Mouse (Mus musculus): ENCODE data around the gene Dclk1. TPM values are rescaled to one million over a fixed set of nuclear protein-coding genes. Genes with fewer than 3 reads are reported as not detected.

Dclk1 gene
- polyA plus RNA-seq, 1 experiment from 2014 or later = 75.0 TPM

GRCm38 (mm10) chr3:55496462-55496941 lies 254.3 kb downstream of the Dclk1 start:
- no peaks in the 10 kb centered on the region for H3K9me3 ChIP-seq (ENCODE audit: control insufficient read depth, low read length)
- no peaks in the 10 kb centered on the region for H3K27me3 ChIP-seq (replicated peaks; ENCODE audit: control insufficient read depth, insufficient read depth, low read length)
- no peak overlapping the region for H3K4me2 ChIP-seq (ENCODE audit: low read depth, low read length)
- H3K9ac ChIP-seq (ENCODE audit: low read depth, low read length) = no peak overlapping the region
- DNase-seq (ENCODE audit: low spot score) (peak; percentile 72), ATAC-seq (ENCODE audit: low read depth) (peak; percentile 60; the same call in 1 of the 2 replicates)
- no peak overlapping the region for H3K4me3 ChIP-seq (ENCODE audit: low read depth, low read length)
- 39% methylated on average over 9 of the region's 9 CpGs for WGBS
- H3K27ac ChIP-seq (replicated peaks; ENCODE audit: low read depth, low read length) = no peak overlapping the region
- H3K4me1 ChIP-seq (ENCODE audit: control insufficient read depth, insufficient read depth, low read length) = peaks cover 30% of the 10 kb centered on the region
- H3K36me3 ChIP-seq (ENCODE audit: control insufficient read depth, insufficient read depth, low read length) = peaks cover 6% of the 10 kb centered on the region

GRCm38 (mm10) chr3:55499298-55499697 lies 257.1 kb downstream of the Dclk1 start:
- Histone ChIP-seq H3K27ac (replicated peaks; ENCODE audit: low read depth, low read length) (no peak overlapping the region), H3K9me3 (ENCODE audit: control insufficient read depth, low read length) (no peaks in the 10 kb centered on the region), H3K9ac (ENCODE audit: low read depth, low read length) (no peak overlapping the region), H3K4me3 (ENCODE audit: low read depth, low read length) (no peak overlapping the region), H3K4me2 (ENCODE audit: low read depth, low read length) (no peak overlapping the region), H3K36me3 (ENCODE audit: control insufficient read depth, insufficient read depth, low read length) (peaks cover 13% of the 10 kb centered on the region; the same call in 1 of the 2 replicates), H3K27me3 (replicated peaks; ENCODE audit: control insufficient read depth, insufficient read depth, low read length) (no peaks in the 10 kb centered on the region), H3K4me1 (ENCODE audit: control insufficient read depth, insufficient read depth, low read length) (peaks cover 30% of the 10 kb centered on the region)
- WGBS = 87% methylated on average over 7 of the region's 7 CpGs
- no peak for ATAC-seq (ENCODE audit: low read depth)
- DNase-seq (ENCODE audit: low spot score) = no peak

GRCm38 (mm10) chr3:55510198-55510597 lies 268.0 kb downstream of the Dclk1 start:
- Histone ChIP-seq H3K36me3 (ENCODE audit: control insufficient read depth, insufficient read depth, low read length) (peaks cover 16% of the 10 kb centered on the region), H3K27me3 (replicated peaks; ENCODE audit: control insufficient read depth, insufficient read depth, low read length) (no peaks in the 10 kb centered on the region), H3K4me3 (ENCODE audit: low read depth, low read length) (no peak overlapping the region), H3K27ac (replicated peaks; ENCODE audit: low read depth, low read length) (no peak overlapping the region), H3K9ac (ENCODE audit: low read depth, low read length) (no peak overlapping the region), H3K4me2 (ENCODE audit: low read depth, low read length) (no peak overlapping the region), H3K9me3 (ENCODE audit: control insufficient read depth, low read length) (no peaks in the 10 kb centered on the region), H3K4me1 (ENCODE audit: control insufficient read depth, insufficient read depth, low read length) (peaks cover 19% of the 10 kb centered on the region)
- no peak for DNase-seq (ENCODE audit: low spot score)
- 79% methylated on average over 7 of the region's 7 CpGs for WGBS
- ATAC-seq (ENCODE audit: low read depth) = no peak

GRCm38 (mm10) chr3:55511658-55512057 lies 269.5 kb downstream of the Dclk1 start:
- no peaks in the 10 kb centered on the region for H3K27me3 ChIP-seq (replicated peaks; ENCODE audit: control insufficient read depth, insufficient read depth, low read length)
- no peaks in the 10 kb centered on the region for H3K9me3 ChIP-seq (ENCODE audit: control insufficient read depth, low read length)
- peak overlapping the region; percentile 16; the same call in 1 of the 2 replicates for H3K4me2 ChIP-seq (ENCODE audit: low read depth, low read length)
- peak; percentile 91 for DNase-seq (ENCODE audit: low spot score)
- H3K4me1 ChIP-seq (ENCODE audit: control insufficient read depth, insufficient read depth, low read length) = peaks cover 26% of the 10 kb centered on the region
- H3K36me3 ChIP-seq (ENCODE audit: control insufficient read depth, insufficient read depth, low read length) = peaks cover 15% of the 10 kb centered on the region
- H3K9ac ChIP-seq (ENCODE audit: low read depth, low read length) = no peak overlapping the region
- H3K4me3 ChIP-seq (ENCODE audit: low read depth, low read length) = no peak overlapping the region
- 34% methylated on average over 6 of the region's 6 CpGs for WGBS
- peak; percentile 75 for ATAC-seq (ENCODE audit: low read depth)
- peak overlapping the region; percentile 17 for H3K27ac ChIP-seq (replicated peaks; ENCODE audit: low read depth, low read length)

GRCm38 (mm10) chr3:55515966-55516365 lies 273.8 kb downstream of the Dclk1 start:
- no peak overlapping the region for H3K4me3 ChIP-seq (ENCODE audit: low read depth, low read length)
- 61% methylated on average over 5 of the region's 5 CpGs for WGBS
- H3K9ac ChIP-seq (ENCODE audit: low read depth, low read length) = no peak overlapping the region
- peaks cover 29% of the 10 kb centered on the region for H3K4me1 ChIP-seq (ENCODE audit: control insufficient read depth, insufficient read depth, low read length)
- H3K4me2 ChIP-seq (ENCODE audit: low read depth, low read length) = no peak overlapping the region
- no peaks in the 10 kb centered on the region for H3K27me3 ChIP-seq (replicated peaks; ENCODE audit: control insufficient read depth, insufficient read depth, low read length)
- no peaks in the 10 kb centered on the region for H3K9me3 ChIP-seq (ENCODE audit: control insufficient read depth, low read length)
- no peak for DNase-seq (ENCODE audit: low spot score)
- no peaks in the 10 kb centered on the region for H3K36me3 ChIP-seq (ENCODE audit: control insufficient read depth, insufficient read depth, low read length)
- H3K27ac ChIP-seq (replicated peaks; ENCODE audit: low read depth, low read length) = no peak overlapping the region
- no peak for ATAC-seq (ENCODE audit: low read depth)

- Histone ChIP-seq H3K4me1 (ENCODE audit: control insufficient read depth, insufficient read depth, low read length) (peaks cover 25% of the 10 kb centered on the region), H3K9me3 (ENCODE audit: control insufficient read depth, low read length) (no peaks in the 10 kb centered on the region), H3K4me2 (ENCODE audit: low read depth, low read length) (peak overlapping the region; percentile 34), H3K4me3 (ENCODE audit: low read depth, low read length) (peak overlapping the region; percentile 2; the same call in 1 of the 2 replicates), H3K27me3 (replicated peaks; ENCODE audit: control insufficient read depth, insufficient read depth, low read length) (no peaks in the 10 kb centered on the region), H3K9ac (ENCODE audit: low read depth, low read length) (peak overlapping the region; percentile 52), H3K27ac (replicated peaks; ENCODE audit: low read depth, low read length) (peak overlapping the region; percentile 74), H3K36me3 (ENCODE audit: control insufficient read depth, insufficient read depth, low read length) (no peaks in the 10 kb centered on the region)
- DNase-seq (ENCODE audit: low spot score) = no peak
- WGBS = 34% methylated on average over 17 of the region's 17 CpGs
- ATAC-seq (ENCODE audit: low read depth) = 0 out of 2 replicates have a peak, but pooled peaks have one; percentile 16
These were observed 275.4 kb downstream of the Dclk1 start for GRCm38 (mm10) chr3:55517454-55518014.

GRCm38 (mm10) chr3:55520240-55521180 lies 278.3 kb downstream of the Dclk1 start:
- 12% methylated on average over 12 of the region's 12 CpGs for WGBS
- no peak overlapping the region for H3K9ac ChIP-seq (ENCODE audit: low read depth, low read length)
- no peaks in the 10 kb centered on the region for H3K9me3 ChIP-seq (ENCODE audit: control insufficient read depth, low read length)
- H3K4me1 ChIP-seq (ENCODE audit: control insufficient read depth, insufficient read depth, low read length) = peaks cover 41% of the 10 kb centered on the region
- DNase-seq (ENCODE audit: low spot score) (peak; percentile 92), ATAC-seq (ENCODE audit: low read depth) (peak; percentile 83)
- H3K4me3 ChIP-seq (ENCODE audit: low read depth, low read length) = no peak overlapping the region
- no peaks in the 10 kb centered on the region for H3K36me3 ChIP-seq (ENCODE audit: control insufficient read depth, insufficient read depth, low read length)
- peak overlapping the region; percentile 25; the same call in 1 of the 2 replicates for H3K4me2 ChIP-seq (ENCODE audit: low read depth, low read length)
- H3K27ac ChIP-seq (replicated peaks; ENCODE audit: low read depth, low read length) = peak overlapping the region; percentile 58; the same call in 1 of the 2 replicates
- H3K27me3 ChIP-seq (replicated peaks; ENCODE audit: control insufficient read depth, insufficient read depth, low read length) = no peaks in the 10 kb centered on the region

GRCm38 (mm10) chr3:55521776-55522175 lies 279.6 kb downstream of the Dclk1 start:
- H3K36me3 ChIP-seq (ENCODE audit: control insufficient read depth, insufficient read depth, low read length) = no peaks in the 10 kb centered on the region
- ATAC-seq (ENCODE audit: low read depth) (no peak), DNase-seq (ENCODE audit: low spot score) (no peak)
- H3K27me3 ChIP-seq (replicated peaks; ENCODE audit: control insufficient read depth, insufficient read depth, low read length) = no peaks in the 10 kb centered on the region
- H3K9me3 ChIP-seq (ENCODE audit: control insufficient read depth, low read length) = no peaks in the 10 kb centered on the region
- no peak overlapping the region; the same call in 1 of the 2 replicates for H3K27ac ChIP-seq (replicated peaks; ENCODE audit: low read depth, low read length)
- no peak overlapping the region for H3K4me3 ChIP-seq (ENCODE audit: low read depth, low read length)
- no peak overlapping the region for H3K9ac ChIP-seq (ENCODE audit: low read depth, low read length)
- H3K4me1 ChIP-seq (ENCODE audit: control insufficient read depth, insufficient read depth, low read length) = peaks cover 32% of the 10 kb centered on the region
- 56% methylated on average over 8 of the region's 8 CpGs for WGBS
- no peak overlapping the region for H3K4me2 ChIP-seq (ENCODE audit: low read depth, low read length)

Measured in embryonic facial prominence, embryonic 14.5 days (tissue).